ENCODE assay signal across 1 mouse cellular context in the genomic region with DNA sequence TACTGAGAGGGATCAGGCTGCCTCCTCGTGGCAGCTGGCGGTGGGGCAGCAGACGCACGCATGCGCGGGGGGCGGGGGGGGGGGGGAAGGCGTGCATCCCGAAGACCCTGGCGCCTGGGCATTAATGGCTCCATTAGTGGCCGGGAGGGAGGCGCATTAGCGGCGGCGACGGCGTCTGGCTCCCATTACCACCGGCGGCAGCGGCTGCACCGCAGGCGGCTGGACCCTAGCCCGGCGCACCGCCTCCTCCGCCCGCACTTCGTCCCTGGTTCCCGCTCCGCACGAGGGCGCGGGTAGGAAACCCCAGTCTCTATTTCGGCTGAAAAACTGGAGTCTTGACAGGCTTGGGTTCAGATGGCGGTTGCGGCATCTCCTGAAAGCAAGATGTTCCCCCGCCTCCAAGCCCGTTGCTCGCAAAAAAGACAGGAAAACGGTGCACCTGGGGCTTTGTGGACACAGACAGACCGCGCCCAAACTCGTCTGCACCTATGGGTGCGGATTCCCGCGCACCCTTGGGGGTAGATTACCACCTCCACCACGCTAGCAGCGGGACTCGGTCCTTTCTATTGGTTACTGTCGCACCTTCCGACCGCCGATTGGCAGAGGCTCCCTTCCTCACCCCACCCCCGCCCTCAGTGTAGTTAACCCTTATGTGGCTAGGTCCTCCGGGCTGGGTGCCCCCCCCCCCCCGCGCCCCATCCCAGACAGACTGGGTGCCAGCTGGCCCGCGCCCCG.
A peak's percentile ranks its signal among the peaks of the same experiment; 100 is the strongest.
TF ChIP-seq lines count a peak whose summit lies in the region.

No protein-coding gene starts in this region.

TF ChIP-seq in MEL, 35 proteins besides CTCF, POLR2A, EP300 and RAD21 (continued from another document):
- TF ChIP-seq POLR2AphosphoS2 (IDR thresholded peaks at IDR 0.05; ENCODE audit: low read length) (no peak; the same call in 1 of the 2 replicates), SIN3A (IDR thresholded peaks at IDR 0.05; ENCODE audit: low read length) (peak; percentile 19), MYC (IDR thresholded peaks at IDR 0.05; ENCODE audit: low read depth, low read length) (0 out of 2 replicates have a peak, but pooled peaks have one; percentile 16), MAZ (IDR thresholded peaks at IDR 0.05; ENCODE audit: low read depth, low read length) (peak; percentile 96), KAT2A (conservative IDR thresholded peaks at IDR 0.05; ENCODE audit: low read depth, low read length) (no peak), USF2 (IDR thresholded peaks at IDR 0.05; ENCODE audit: borderline replicate concordance in 1 of 2, insufficient read depth in 1 of 2, low read depth in 1 of 2, low read length in 2 of 2) (no peak), NELFE (IDR thresholded peaks at IDR 0.05; ENCODE audit: low read depth, low read length) (peak; percentile 83), MXI1 (IDR thresholded peaks at IDR 0.05; ENCODE audit: low read depth, low read length) (peak; percentile 58), GATA1 (IDR thresholded peaks at IDR 0.05; ENCODE audit: low read depth, low read length) (no peak), CHD1 (IDR thresholded peaks at IDR 0.05; ENCODE audit: low read depth, low read length) (0 out of 2 replicates have a peak, but pooled peaks have one; percentile 77)
TF ChIP-seq in MEL: peak in this region for 12.
